Mouse (Mus musculus): ENCODE measurements around the gene Epha4. TPM values are rescaled to one million over a fixed set of nuclear protein-coding genes. Genes with fewer than 3 reads are reported as not detected.

Gene Epha4
- total and polyA plus RNA-seq, 3 experiments = 3.9 to 26.0 (median 13.0) TPM

DNA sequence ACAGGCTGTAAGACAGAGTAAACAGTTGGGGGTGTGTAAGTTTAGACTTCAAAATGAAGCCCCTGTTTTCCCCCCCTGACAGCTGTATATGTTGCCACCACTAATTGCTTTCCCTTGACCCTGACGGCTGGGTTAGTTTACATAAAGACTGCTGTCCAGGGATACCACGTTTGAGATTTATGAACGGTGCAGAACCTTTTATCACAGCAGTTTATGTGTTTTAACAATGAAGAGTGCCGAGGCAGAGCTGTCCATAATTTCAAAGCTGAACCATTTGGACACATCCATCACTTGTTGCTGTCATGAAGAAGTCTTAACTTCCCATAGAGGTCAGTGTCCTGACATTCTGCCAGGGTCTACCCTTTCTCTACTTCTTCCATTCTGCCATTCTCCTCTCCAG is 79.8 kb downstream of the Epha4 start:
- Histone ChIP-seq H3K4me3 (replicated peaks in 1 of 3; ENCODE audit: low read depth in 2 of 3, low read length in 2 of 3, poor library complexity in 1 of 3) (no peak overlapping the region), H3K9me3 (replicated peaks; ENCODE audit: low read length) (no peaks in the 10 kb centered on the region), H3K4me2 (ENCODE audit: insufficient read depth, low read depth, poor library complexity, severe bottlenecking) (no peak overlapping the region), H3K4me1 (ENCODE audit: control insufficient read depth in 1 of 2, insufficient read depth in 2 of 2) (peaks cover 0 to 5% of the 10 kb centered on the region in 2 experiments; a peak in 2 of 4 replicates), H3K9ac (ENCODE audit: insufficient read depth, low read depth) (no peak overlapping the region), H3K79me2 (replicated peaks; ENCODE audit: control insufficient read depth, extremely low read depth, insufficient read depth, poor library complexity, severe bottlenecking) (peaks cover 4% of the 10 kb centered on the region; the same call in 1 of the 2 replicates), H3K27me3 (replicated peaks) (no peaks in the 10 kb centered on the region), H3K36me3 (replicated peaks in 1 of 2; ENCODE audit: control insufficient read depth in 1 of 2, insufficient read depth in 1 of 2, low read length in 1 of 2) (peaks cover 10 to 14% of the 10 kb centered on the region in 2 experiments), H3K27ac (ENCODE audit: insufficient read depth, low read depth) (no peak overlapping the region)
- TF ChIP-seq BHLHE40 (IDR thresholded peaks at IDR 0.05; ENCODE audit: low read depth, low read length) (no peak), PAX5 (IDR thresholded peaks at IDR 0.05; ENCODE audit: low read length) (no peak), ELF1 (IDR thresholded peaks at IDR 0.05; ENCODE audit: low read depth, low read length) (no peak), TBP (conservative IDR thresholded peaks at IDR 0.05; ENCODE audit: low read depth, low read length) (no peak)
- dilution Hi-C loops (cut with MboI; ENCODE audit: extremely low pct_ligation_motif_present, extremely low pct_unique_long_range_greater_than_20kb, low sequenced_read_pairs) = no loop called here
- in situ Hi-C loops (cut with MboI; ENCODE audit: low pct_ligation_motif_present, low pct_unique_long_range_greater_than_20kb, low sequenced_read_pairs) = no loop called here
- no peak for DNase-seq (ENCODE audit: extremely low read depth)

DNA sequence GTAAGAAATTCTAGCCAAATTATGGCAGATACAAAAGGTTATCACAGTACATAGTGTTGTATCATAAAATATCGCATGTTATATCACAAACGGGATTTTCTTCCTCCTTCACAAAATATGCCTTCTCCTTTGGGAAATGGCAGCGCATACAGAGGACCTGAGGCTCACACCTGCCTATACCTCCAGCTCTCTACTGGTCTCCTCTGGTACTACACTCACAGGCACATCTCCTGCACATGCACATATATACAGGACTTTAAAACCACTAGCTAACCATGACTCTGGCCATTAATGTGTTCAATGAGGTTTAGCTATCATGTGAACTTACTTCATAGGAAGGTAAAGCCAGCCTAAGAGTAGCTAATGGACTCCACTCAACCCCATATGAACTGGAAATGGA is 81.7 kb downstream of the Epha4 start:
- H3K79me2 ChIP-seq (replicated peaks; ENCODE audit: control insufficient read depth, extremely low read depth, insufficient read depth, poor library complexity, severe bottlenecking) = peaks cover 4% of the 10 kb centered on the region; the same call in 1 of the 2 replicates
- dilution Hi-C loops (cut with MboI; ENCODE audit: extremely low pct_ligation_motif_present, extremely low pct_unique_long_range_greater_than_20kb, low sequenced_read_pairs) (no loop called here), in situ Hi-C loops (cut with MboI; ENCODE audit: low pct_ligation_motif_present, low pct_unique_long_range_greater_than_20kb, low sequenced_read_pairs) (no loop called here)
- H3K27ac ChIP-seq (ENCODE audit: insufficient read depth, low read depth) = no peak overlapping the region
- peaks cover 10 to 18% of the 10 kb centered on the region in 2 experiments for H3K36me3 ChIP-seq (replicated peaks in 1 of 2; ENCODE audit: control insufficient read depth in 1 of 2, insufficient read depth in 1 of 2, low read length in 1 of 2)
- H3K4me3 ChIP-seq (replicated peaks in 1 of 3; ENCODE audit: low read depth in 2 of 3, low read length in 2 of 3, poor library complexity in 1 of 3) = no peak overlapping the region
- no peak overlapping the region for H3K4me2 ChIP-seq (ENCODE audit: insufficient read depth, low read depth, poor library complexity, severe bottlenecking)
- H3K9ac ChIP-seq (ENCODE audit: insufficient read depth, low read depth) = no peak overlapping the region
- TF ChIP-seq RCOR1 (conservative IDR thresholded peaks at IDR 0.05; ENCODE audit: low read depth, low read length) (no peak), POLR2AphosphoS2 (IDR thresholded peaks at IDR 0.05; ENCODE audit: low read depth, low read length) (no peak), MEF2A (IDR thresholded peaks at IDR 0.05; ENCODE audit: borderline replicate concordance, low read depth, low read length) (no peak), ELF1 (IDR thresholded peaks at IDR 0.05; ENCODE audit: low read depth, low read length) (no peak), ZKSCAN1 (IDR thresholded peaks at IDR 0.05; ENCODE audit: borderline replicate concordance, low read depth, low read length) (no peak), USF1 (IDR thresholded peaks at IDR 0.05; ENCODE audit: low read depth, low read length) (no peak), SMC3 (IDR thresholded peaks at IDR 0.05; ENCODE audit: low read depth, low read length) (no peak), USF2 (conservative IDR thresholded peaks at IDR 0.05; ENCODE audit: low read depth, low read length) (no peak), MAZ (IDR thresholded peaks at IDR 0.05; ENCODE audit: low read depth, low read length) (no peak), RAD21 (IDR thresholded peaks at IDR 0.05; ENCODE audit: low read depth, low read length) (no peak), BHLHE40 (IDR thresholded peaks at IDR 0.05; ENCODE audit: low read depth, low read length) (no peak), CHD2 (IDR thresholded peaks at IDR 0.05; ENCODE audit: low read length) (no peak), MAFK (IDR thresholded peaks at IDR 0.05; ENCODE audit: insufficient replicate concordance, low read length) (no peak), NRF1 (IDR thresholded peaks at IDR 0.05; ENCODE audit: low read depth, low read length) (no peak), MAX (IDR thresholded peaks at IDR 0.05; ENCODE audit: low read length) (no peak), ZMIZ1 (IDR thresholded peaks at IDR 0.05; ENCODE audit: low read depth, low read length) (no peak)
- no peaks in the 10 kb centered on the region for H3K9me3 ChIP-seq (replicated peaks; ENCODE audit: low read length)
- peaks cover 0 to 3% of the 10 kb centered on the region in 2 experiments; a peak in 2 of 4 replicates for H3K4me1 ChIP-seq (ENCODE audit: control insufficient read depth in 1 of 2, insufficient read depth in 2 of 2)
- H3K27me3 ChIP-seq (replicated peaks) = no peaks in the 10 kb centered on the region
- DNase-seq (ENCODE audit: extremely low read depth) = no peak
